Mouse (Mus musculus): ENCODE measurements at regions not wholly inside any gene's neighbourhood (a gene's known extent, or its start where the extent isn't known, plus 50 kb on each side); places are given as distances from the start of the nearest gene placed in this dataset.

DNA sequence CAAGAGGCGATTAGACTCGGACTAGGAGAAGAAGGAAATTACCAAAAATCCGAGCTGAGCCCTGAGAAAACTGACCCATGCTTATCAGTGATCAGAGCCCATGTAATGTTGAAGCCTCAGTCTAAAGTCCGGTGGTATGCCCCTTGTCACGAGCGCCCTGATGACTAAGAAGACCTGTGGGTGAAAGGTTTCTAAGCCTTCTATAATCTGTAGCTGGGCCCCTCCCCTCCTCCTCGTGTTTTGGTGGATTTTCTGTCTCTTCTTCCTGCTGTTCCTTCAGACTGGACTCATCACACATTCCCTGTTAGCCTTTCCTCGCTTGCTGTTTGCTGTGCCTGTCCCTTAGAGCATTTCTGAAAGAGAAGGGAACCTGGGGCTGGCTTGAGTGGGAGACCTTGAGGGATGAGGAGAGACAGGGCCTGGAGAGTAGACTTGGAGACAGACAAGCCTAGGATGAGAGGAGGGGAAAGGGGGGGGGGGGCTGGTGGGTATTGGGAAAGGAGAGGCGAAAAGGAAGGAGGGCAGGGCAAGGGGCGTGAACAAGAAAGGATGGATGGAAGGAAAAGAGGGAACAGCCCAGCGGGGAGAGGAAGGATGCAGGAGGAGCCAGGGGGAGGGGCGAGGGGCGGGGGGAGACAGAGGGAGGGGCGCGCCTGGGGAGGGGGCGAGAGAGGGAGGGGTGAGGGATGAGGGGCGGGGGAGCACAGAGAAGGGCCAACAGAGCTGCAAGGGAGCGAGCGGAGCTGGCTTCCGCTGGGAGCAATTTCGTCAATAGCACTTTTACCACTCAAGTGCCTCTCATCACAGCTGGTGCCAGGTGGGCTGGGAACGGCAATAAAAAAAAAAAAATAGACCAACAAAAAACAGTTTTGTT lies 165.4 kb downstream of the Tle3 start:
- TF ChIP-seq CTCF (IDR thresholded peaks at IDR 0.05; ENCODE audit: low read depth, low read length) (no peak), POLR2A (IDR thresholded peaks at IDR 0.05; ENCODE audit: insufficient read depth, low read length) (no peak)
